In the genomic region with DNA sequence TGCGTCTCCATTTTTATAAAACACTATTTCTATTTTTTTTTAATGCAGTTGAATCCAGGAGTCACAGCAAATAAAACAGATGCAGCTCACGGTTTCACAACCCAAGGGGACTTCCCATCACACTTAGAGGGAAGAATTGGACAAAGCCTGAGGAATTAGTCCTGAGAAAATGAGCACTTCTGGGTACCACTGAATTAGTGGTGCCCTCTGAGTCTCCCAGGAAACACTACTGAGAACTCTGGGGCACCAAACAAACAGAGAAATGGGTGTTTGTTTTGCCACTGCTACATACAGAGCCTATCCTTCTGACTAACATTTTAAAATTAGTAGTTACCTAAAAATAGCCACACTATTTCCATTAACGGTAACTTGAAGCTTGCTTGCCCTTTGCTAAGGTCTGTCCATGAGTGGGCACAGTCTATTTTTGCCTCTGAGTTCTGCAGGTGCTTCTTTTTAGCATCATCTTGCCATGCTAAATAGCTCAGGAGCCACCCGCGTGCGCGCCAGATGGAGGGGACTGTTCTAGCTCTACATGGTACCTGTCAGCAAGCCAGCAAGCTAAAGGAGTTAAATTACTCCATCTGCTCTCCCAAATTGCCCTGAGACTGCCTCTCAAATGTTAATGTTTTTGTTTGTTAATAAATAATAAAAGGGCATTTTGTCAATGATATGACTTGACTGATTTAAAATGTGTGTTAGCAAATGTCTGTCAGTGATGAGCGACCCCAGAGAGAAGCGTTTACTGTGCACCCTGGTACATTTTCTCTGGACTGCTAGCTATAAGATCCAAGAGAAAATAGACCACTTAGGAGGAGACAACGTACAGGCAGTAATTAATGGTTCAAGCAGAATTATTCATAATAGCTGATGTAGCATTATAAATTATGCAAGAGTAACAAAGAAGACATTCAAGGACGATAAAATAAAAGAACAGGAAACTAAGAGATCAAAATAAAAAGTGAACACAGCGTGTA, we compare ENCODE assay signal across 9 mouse cellular contexts.
A peak's percentile ranks its signal among the peaks of the same experiment; 100 is the strongest.
DNase-seq lines count a peak whose midpoint lies in the region; ATAC-seq lines count a peak whose summit lies in the region.
"Had no signal": no experiment of that assay in that cellular context is flagged by ENCODE, and none has a peak within 500 bp of the region (broad histone marks: within the 10 kb centered on the region; RNA-seq: fewer than 3 reads in every experiment).

No protein-coding gene starts in this region.

- WGBS in forebrain, embryonic 14.5 days = 31% methylated on average over 12 of the region's 12 CpGs
- 48% methylated on average over 12 of the region's 12 CpGs for WGBS in midbrain, embryonic 16.5 days

- no peaks in the 10 kb centered on the region for H3K9me3 ChIP-seq in forebrain, embryonic 14.5 days (replicated peaks; ENCODE audit: control insufficient read depth, low read length)
- H3K9me3 ChIP-seq in midbrain, embryonic 16.5 days (replicated peaks; ENCODE audit: control insufficient read depth, low read length, poor library complexity, severe bottlenecking) = no peaks in the 10 kb centered on the region
- H3K9me3 ChIP-seq: limb, embryonic 15.5 days had no signal

- H3K27ac ChIP-seq in forebrain, embryonic 14.5 days (ENCODE audit: low read depth, low read length) = peak overlapping the region; percentile 46; the same call in 1 of the 2 replicates
- no peak overlapping the region for H3K27ac ChIP-seq in midbrain, embryonic 16.5 days (ENCODE audit: low read length)
- H3K27ac ChIP-seq: limb, embryonic 15.5 days had no signal

- H3K4me2 ChIP-seq in forebrain, embryonic 14.5 days (ENCODE audit: low read length) = no peak overlapping the region
- H3K4me2 ChIP-seq in midbrain, embryonic 16.5 days (ENCODE audit: low read length) = no peak overlapping the region
- H3K4me2 ChIP-seq: limb, embryonic 15.5 days had no signal

- peak; percentile 15 for DNase-seq in adrenal gland, postnatal 25 days
- DNase-seq in adrenal gland, postnatal 36 days = no peak
- peak; percentile 90 for DNase-seq in forebrain, embryonic 14.5 days (ENCODE audit: low spot score)
- DNase-seq in layer of hippocampus, adult 11-12 months (ENCODE audit: low spot score) = peak; percentile 72
- DNase-seq in adrenal gland, adult 18-20 months (ENCODE audit: low spot score in 2 of 2) = no peak
- DNase-seq in adrenal gland, adult 2 months = no peak
- DNase-seq in retina, embryonic 14.5 days (ENCODE audit: low spot score) = no peak

- H3K9ac ChIP-seq in forebrain, embryonic 14.5 days (ENCODE audit: low read length) = no peak overlapping the region
- H3K9ac ChIP-seq in midbrain, embryonic 16.5 days (ENCODE audit: low read depth, low read length) = no peak overlapping the region
- H3K9ac ChIP-seq: limb, embryonic 15.5 days had no signal

- peaks cover 15% of the 10 kb centered on the region for H3K4me1 ChIP-seq in forebrain, embryonic 14.5 days (ENCODE audit: control insufficient read depth, insufficient read depth, low read length)
- peaks cover 12% of the 10 kb centered on the region for H3K4me1 ChIP-seq in midbrain, embryonic 16.5 days (ENCODE audit: control insufficient read depth, insufficient read depth, low read length)

- peak; percentile 91 for ATAC-seq in forebrain, embryonic 14.5 days
- ATAC-seq in midbrain, embryonic 16.5 days = peak; percentile 62; the same call in 1 of the 2 replicates

- no peaks in the 10 kb centered on the region for H3K27me3 ChIP-seq in forebrain, embryonic 14.5 days (replicated peaks; ENCODE audit: control insufficient read depth, insufficient read depth, low read length)
- no peaks in the 10 kb centered on the region for H3K27me3 ChIP-seq in midbrain, embryonic 16.5 days (ENCODE audit: control insufficient read depth, insufficient read depth, low read depth, low read length)
- H3K27me3 ChIP-seq: limb, embryonic 15.5 days had no signal

- no peaks in the 10 kb centered on the region for H3K36me3 ChIP-seq in forebrain, embryonic 14.5 days (ENCODE audit: control insufficient read depth, insufficient read depth, low read length)
- H3K36me3 ChIP-seq in midbrain, embryonic 16.5 days (ENCODE audit: control insufficient read depth, insufficient read depth, low read length) = no peaks in the 10 kb centered on the region
- H3K36me3 ChIP-seq: limb, embryonic 15.5 days had no signal

- H3K4me3 ChIP-seq in forebrain, embryonic 14.5 days (ENCODE audit: low read depth, low read length) = no peak overlapping the region
- H3K4me3 ChIP-seq in midbrain, embryonic 16.5 days (ENCODE audit: low read depth, low read length) = no peak overlapping the region
- H3K4me3 ChIP-seq: limb, embryonic 15.5 days had no signal

Comparison
In these comparisons a context has a peak if more than half of its experiments do, and no peak if none do; other contexts are left out.
1. DNase-seq: peak in adrenal gland, postnatal 25 days (single experiment), forebrain, embryonic 14.5 days (single experiment) and layer of hippocampus, adult 11-12 months (single experiment); none in adrenal gland, postnatal 36 days (0 of 2), adrenal gland, adult 18-20 months (0 of 2), adrenal gland, adult 2 months (single experiment) and retina, embryonic 14.5 days (single experiment).